Mouse (Mus musculus) heart, embryonic 11.5 days (tissue): Measurements from ENCODE around the gene Bdh1. TPM values are rescaled to one million over a fixed set of nuclear protein-coding genes. Genes with fewer than 3 reads are reported as not detected.

Experiments used
- ATAC-seq: fragments of 200-750 bp; cut with Nextera tagmentation; replicated peaks from 2 replicates; pipeline ENCODE4 v1.8.0; 2017; ENCODE audit warnings: moderate library complexity; ENCODE audit not compliant: insufficient number of reproducible peaks, low FRiP score, low TSS enrichment
- H3K27ac ChIP-seq: fragments of 300-500 bp; sonication (generic); 2 replicates; pipeline ENCODE4 v1.5.1; 2014; ENCODE audit warnings: mild to moderate bottlenecking, low read depth, low read length
- H3K27me3 ChIP-seq: fragments of 300-500 bp; sonication (generic); 2 replicates; pipeline ENCODE4 v1.6.1; 2014; ENCODE audit warnings: mild to moderate bottlenecking, low read length, mixed read lengths; ENCODE audit not compliant: control insufficient read depth, insufficient read depth
- H3K36me3 ChIP-seq: fragments of 300-500 bp; sonication (generic); 2 replicates; pipeline ENCODE4 v1.6.1; 2014; ENCODE audit warnings: mild to moderate bottlenecking, low read length, moderate library complexity, mixed read lengths; ENCODE audit not compliant: control insufficient read depth, insufficient read depth
- H3K4me1 ChIP-seq: fragments of 300-500 bp; sonication (generic); 2 replicates; pipeline ENCODE4 v1.6.1; 2014; ENCODE audit warnings: low read length; ENCODE audit not compliant: control insufficient read depth, insufficient read depth
- H3K4me2 ChIP-seq: fragments of 300-500 bp; sonication (generic); 2 replicates; pipeline ENCODE4 v1.6.1; 2014; ENCODE audit warnings: mild to moderate bottlenecking, moderate library complexity
- H3K4me3 ChIP-seq: fragments of 300-500 bp; sonication (generic); 2 replicates; pipeline ENCODE4 v1.5.1; 2014; ENCODE audit warnings: low read depth, low read length
- H3K9ac ChIP-seq: fragments of 300-500 bp; sonication (generic); 2 replicates; pipeline ENCODE4 v1.6.1; 2014; ENCODE audit warnings: mild to moderate bottlenecking, low read depth, low read length, moderate library complexity
- H3K9me3 ChIP-seq: fragments of 300-500 bp; sonication (generic); replicated peaks from 2 replicates; pipeline ENCODE4 v1.6.1; 2016; ENCODE audit warnings: low read length; ENCODE audit not compliant: control insufficient read depth
- WGBS: fragments of 180-500 bp; shearing (Covaris S2); extraction: QIAGEN DNeasy Blood & Tissue Kit; methylation state at CpG from one replicate; pipeline ENCODE4 v1.1.7; 2014; ENCODE audit not compliant: insufficient replicate concordance; 5-methylcytosine and 5-hydroxymethylcytosine counted together
- polyA plus RNA-seq: library from polyadenylated mRNA; unstranded; fragments of >200 nt; fragmentation: Nextera tagmentation; extraction: Ambion mirVana; gene quantifications from 2 replicates; pipeline ENCODE4 v1.2.1, GENCODE M21; 2014

The Bdh1 gene
- polyA plus RNA-seq, 1 experiment from 2014 or later = 19.3 TPM

DNA sequence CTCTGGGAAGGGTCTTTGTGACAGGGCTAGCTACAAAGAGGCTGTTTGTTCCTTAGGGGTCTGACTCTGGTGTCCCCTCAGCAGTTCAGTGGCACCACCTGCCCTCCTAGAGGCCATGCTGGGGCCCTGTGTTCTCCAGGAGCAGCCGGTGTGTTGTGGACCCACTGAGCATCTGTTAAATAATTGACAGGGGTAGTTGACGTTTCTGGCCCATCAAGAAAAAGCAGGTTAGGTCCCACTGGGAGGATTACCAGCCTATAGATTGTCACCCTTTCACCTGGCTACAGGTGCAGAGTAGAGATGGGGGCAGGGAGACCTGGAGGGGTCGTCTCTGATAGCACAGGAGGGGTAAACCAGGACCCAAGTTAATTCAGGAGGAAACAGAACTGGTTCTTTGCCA, 29.2 kb downstream of the Bdh1 start:
- H3K9me3 ChIP-seq = no peaks in the 10 kb centered on the region
- no peak overlapping the region for H3K4me2 ChIP-seq
- WGBS = 68% methylated on average over 3 of the region's 3 CpGs
- no peak overlapping the region for H3K27ac ChIP-seq
- H3K27me3 ChIP-seq = no peaks in the 10 kb centered on the region
- no peak for ATAC-seq
- no peak overlapping the region for H3K4me3 ChIP-seq
- H3K36me3 ChIP-seq = no peaks in the 10 kb centered on the region
- no peak overlapping the region for H3K9ac ChIP-seq
- H3K4me1 ChIP-seq = no peaks in the 10 kb centered on the region

DNA sequence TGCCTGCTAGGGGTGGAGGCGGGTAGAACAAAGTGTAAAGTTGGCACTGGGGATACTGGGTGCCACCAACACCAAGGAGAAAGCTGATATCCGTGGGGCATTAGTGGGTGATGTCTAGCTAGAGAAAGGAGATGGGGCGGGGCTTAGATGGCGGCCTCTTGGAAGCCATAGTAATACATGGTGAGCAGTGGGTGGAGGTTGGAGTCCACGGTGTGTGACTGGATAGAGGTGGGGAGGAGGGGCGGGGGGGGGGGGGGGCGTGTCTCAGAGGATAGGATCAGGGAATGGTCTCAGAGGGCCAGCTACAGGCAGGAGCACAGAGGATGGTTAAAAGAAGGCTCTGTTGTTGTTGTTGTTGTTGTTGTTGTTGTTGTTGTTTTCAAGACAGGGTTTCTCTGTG, 30.4 kb downstream of the Bdh1 start:
- Histone ChIP-seq H3K9me3 (no peaks in the 10 kb centered on the region), H3K27me3 (no peaks in the 10 kb centered on the region), H3K36me3 (no peaks in the 10 kb centered on the region), H3K4me1 (no peaks in the 10 kb centered on the region), H3K27ac (no peak overlapping the region), H3K4me2 (no peak overlapping the region), H3K9ac (no peak overlapping the region), H3K4me3 (no peak overlapping the region)
- no peak for ATAC-seq
- WGBS = 75% methylated on average over 5 of the region's 7 CpGs

DNA sequence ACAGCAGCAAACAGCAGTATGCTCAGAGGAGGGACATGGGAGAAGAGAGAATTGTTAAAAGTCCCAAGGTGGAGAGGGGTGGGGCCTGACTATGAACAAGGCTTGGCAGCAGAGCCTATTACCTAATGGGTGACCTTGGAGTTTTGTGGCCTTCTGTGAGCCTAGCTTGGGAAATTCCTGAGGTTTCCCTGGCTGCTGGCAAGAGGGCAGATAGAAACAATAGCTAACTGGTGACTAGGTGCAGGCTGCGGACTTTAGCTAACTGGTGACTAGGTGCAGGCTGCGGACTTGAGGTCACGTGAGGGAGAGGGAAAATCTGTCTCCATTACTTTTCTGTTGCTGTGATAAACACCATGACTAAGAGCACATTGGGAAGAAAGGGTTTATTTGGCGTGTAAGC, 31.9 kb downstream of the Bdh1 start:
- Histone ChIP-seq H3K9ac (no peak overlapping the region), H3K27ac (no peak overlapping the region), H3K27me3 (no peaks in the 10 kb centered on the region), H3K4me3 (no peak overlapping the region), H3K36me3 (no peaks in the 10 kb centered on the region), H3K4me2 (no peak overlapping the region), H3K9me3 (no peaks in the 10 kb centered on the region), H3K4me1 (no peaks in the 10 kb centered on the region; the same call in 1 of the 2 replicates)
- WGBS = 83% methylated on average over 4 of the region's 4 CpGs
- ATAC-seq = no peak

GRCm38 (mm10) chr16:31455276-31456045, 33.4 kb downstream of the Bdh1 start:
- Histone ChIP-seq H3K4me2 (no peak overlapping the region), H3K9me3 (no peaks in the 10 kb centered on the region), H3K36me3 (no peaks in the 10 kb centered on the region), H3K4me1 (no peaks in the 10 kb centered on the region; the same call in 1 of the 2 replicates), H3K27me3 (no peaks in the 10 kb centered on the region), H3K9ac (no peak overlapping the region), H3K27ac (no peak overlapping the region), H3K4me3 (no peak overlapping the region)
- WGBS = 62% methylated on average over 21 of the region's 21 CpGs
- no peak for ATAC-seq

DNA sequence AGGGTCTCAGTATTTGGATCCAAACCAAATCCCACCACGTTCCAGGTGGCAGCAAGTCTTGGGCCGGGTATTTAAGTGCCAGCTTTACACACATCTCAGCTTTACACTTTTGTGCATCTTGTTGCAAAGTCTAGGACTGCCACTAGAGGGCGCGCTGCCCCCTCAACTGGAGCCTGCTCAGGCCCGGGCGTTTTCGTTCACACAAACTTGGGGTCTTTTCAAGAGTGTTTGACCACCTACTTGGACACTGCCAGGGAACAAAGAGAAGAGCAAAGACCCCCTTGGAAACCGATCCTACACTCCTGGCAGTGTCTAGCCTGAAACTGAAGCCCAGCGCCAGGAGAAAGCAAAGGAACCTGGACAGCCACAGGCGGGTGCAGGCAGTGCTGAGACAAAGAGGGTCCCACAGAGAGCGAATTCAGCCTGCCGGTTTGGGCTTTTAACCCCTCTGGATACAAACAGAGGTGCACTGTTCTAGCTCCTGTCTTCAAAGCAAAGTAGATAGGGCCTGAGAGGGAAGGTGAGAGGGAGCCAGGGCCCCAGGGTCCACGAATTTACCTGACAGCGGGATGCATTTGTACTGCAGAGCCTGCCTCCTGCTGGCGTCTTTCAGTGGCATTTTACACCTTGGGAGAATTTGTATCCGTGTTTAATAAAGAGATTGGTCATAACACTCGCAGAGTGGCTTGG, 36.3 kb downstream of the Bdh1 start:
- 4% methylated on average over 17 of the region's 17 CpGs for WGBS

GRCm38 (mm10) chr16:31459968-31460461, 37.9 kb downstream of the Bdh1 start:
- Histone ChIP-seq H3K9me3 (no peaks in the 10 kb centered on the region), H3K9ac (no peak overlapping the region), H3K27ac (no peak overlapping the region), H3K4me3 (no peak overlapping the region), H3K4me1 (no peaks in the 10 kb centered on the region; the same call in 1 of the 2 replicates), H3K27me3 (no peaks in the 10 kb centered on the region), H3K36me3 (no peaks in the 10 kb centered on the region), H3K4me2 (peak overlapping the region; percentile 31)
- no peak for ATAC-seq
- 16% methylated on average over 10 of the region's 10 CpGs for WGBS

More for the DNA sequence above, 36.3 kb downstream of the Bdh1 start:
- no peaks in the 10 kb centered on the region for H3K36me3 ChIP-seq
- no peaks in the 10 kb centered on the region for H3K9me3 ChIP-seq
- no peak for ATAC-seq
- no peaks in the 10 kb centered on the region for H3K27me3 ChIP-seq
- no peaks in the 10 kb centered on the region; the same call in 1 of the 2 replicates for H3K4me1 ChIP-seq
- H3K4me3 ChIP-seq = peak overlapping the region; percentile 47
- H3K4me2 ChIP-seq = peak overlapping the region; percentile 81
- H3K27ac ChIP-seq = no peak overlapping the region
- peak overlapping the region; percentile 75 for H3K9ac ChIP-seq

DNA sequence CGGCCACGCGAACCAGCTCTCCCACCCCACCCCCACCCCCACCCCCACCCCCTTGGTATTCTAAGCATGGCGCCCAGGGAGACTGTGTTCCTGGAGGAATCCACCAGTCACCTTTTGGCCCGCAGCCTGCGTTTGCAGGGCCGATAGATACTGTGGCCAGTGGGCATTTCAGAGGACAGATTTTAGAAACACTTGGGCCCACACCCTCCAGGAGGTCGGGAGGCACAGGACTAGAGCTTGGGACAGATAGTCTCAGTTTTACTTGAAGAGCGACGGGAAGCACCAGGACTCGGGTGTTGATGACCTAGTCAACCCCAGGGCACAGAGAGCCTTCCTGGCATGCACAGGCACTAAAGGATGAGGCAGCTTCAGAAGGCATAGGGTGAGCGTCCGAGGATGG, 38.4 kb downstream of the Bdh1 start:
- ATAC-seq = no peak
- H3K4me1 ChIP-seq = no peaks in the 10 kb centered on the region; the same call in 1 of the 2 replicates
- H3K9me3 ChIP-seq = no peaks in the 10 kb centered on the region
- no peaks in the 10 kb centered on the region for H3K36me3 ChIP-seq
- H3K4me2 ChIP-seq = no peak overlapping the region
- H3K27me3 ChIP-seq = no peaks in the 10 kb centered on the region
- 34% methylated on average over 13 of the region's 13 CpGs for WGBS
- no peak overlapping the region for H3K9ac ChIP-seq
- no peak overlapping the region for H3K4me3 ChIP-seq
- H3K27ac ChIP-seq = no peak overlapping the region

GRCm38 (mm10) chr16:31461046-31461445, 39.0 kb downstream of the Bdh1 start:
- Histone ChIP-seq H3K36me3 (no peaks in the 10 kb centered on the region), H3K4me1 (no peaks in the 10 kb centered on the region; the same call in 1 of the 2 replicates), H3K27me3 (no peaks in the 10 kb centered on the region), H3K27ac (no peak overlapping the region), H3K9me3 (no peaks in the 10 kb centered on the region), H3K9ac (no peak overlapping the region), H3K4me3 (no peak overlapping the region), H3K4me2 (no peak overlapping the region)
- WGBS = 63% methylated on average over 5 of the region's 5 CpGs
- no peak for ATAC-seq
